Mouse (Mus musculus) thymus, postnatal 10 days (tissue): ENCODE measurements around the gene Apol10a.
"Not testable (repeated sequence)": the region's sequence is repeated elsewhere in the genome, so short reads cannot be mapped to it uniquely, and the experiment has no call there.

Experiments used
- DNase-seq, 2 experiments: peaks; one replicate each; pipeline ENCODE4 v3.0.0; 2021; ENCODE audit warnings: low spot score in 2 of 2

The Apol10a gene

DNA sequence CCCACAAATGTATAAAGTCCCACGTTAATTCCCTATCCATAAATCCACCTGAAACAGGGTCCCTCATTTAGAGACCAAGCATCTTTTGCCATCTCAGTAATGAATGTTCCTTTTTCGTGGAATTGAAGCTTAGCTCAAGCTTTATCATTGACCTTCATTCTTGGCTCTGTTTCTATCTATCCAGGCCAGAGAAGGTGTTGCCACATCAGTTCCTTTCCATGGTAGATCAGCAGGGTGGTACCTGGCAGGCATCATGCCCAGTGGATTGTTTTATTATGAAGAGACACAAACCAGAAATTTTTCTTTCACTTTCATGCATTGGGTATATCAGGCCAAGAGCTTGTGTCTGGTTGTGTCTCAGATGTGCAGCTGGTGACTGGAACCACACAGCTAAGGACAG lies at the start of gene Apol10a:
Gene Apol10a (plus strand): TSS at position 355 of the 400 bp plus-strand sequence.
- not testable (repeated sequence) for DNase-seq

DNA sequence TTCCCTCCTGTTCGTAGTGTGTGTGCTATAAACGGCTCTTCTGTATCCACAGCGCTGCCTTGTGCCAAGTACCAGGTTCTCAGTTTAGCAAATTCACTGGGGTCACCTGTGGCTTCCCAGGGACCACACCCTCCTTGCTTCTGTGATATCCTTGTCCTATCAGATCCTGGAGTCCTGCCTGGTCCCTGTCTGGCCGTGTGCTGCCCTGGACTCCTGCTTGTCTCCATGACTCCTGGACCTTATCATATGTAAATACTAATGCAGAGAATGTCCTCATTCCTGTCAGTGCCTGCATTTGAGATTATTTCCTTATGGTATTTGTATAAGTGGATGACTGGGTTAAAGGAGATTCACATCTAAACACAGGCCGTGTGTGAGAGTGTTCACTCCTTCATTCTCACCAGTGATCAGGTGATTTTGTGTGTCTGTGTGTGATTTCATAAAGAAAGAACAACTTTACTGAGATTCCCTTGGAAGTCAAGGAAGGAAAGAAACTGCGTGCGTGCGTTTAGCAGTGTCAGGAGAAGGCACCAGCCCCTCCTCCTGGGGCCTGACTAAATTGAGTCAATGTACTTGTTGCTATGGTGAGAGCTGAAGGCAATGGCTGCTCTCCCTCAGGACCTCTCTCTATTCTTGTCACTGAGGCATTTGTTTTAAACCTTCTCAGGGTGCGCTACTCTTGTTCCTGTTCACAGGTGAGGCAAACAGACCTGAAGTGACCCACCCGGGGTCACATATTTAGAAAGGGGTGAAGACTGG lies 48.0 kb upstream of the Apol10a start:
- DNase-seq, result not testable (repeated sequence)

DNA sequence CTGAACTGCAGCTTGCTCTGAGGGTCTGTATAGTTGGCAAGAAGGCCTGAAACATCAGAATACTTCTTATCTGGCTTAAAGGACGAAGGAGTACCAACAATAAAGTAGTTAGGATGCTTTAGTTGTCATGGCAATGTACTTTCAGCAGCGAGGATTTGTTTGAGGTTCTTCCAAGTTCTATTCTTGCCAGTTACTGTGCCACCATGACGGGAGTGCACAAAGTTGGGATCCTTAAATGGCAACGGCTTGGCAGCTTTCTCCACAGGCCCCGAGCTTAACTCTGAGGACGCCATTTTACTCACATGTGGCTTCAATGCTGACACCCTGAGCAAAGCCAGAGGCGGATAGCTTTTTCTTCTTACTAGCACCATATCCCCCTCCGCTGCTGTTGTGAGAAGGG lies 32.1 kb upstream of the Apol10a start:
- DNase-seq, result not testable (repeated sequence)

DNA sequence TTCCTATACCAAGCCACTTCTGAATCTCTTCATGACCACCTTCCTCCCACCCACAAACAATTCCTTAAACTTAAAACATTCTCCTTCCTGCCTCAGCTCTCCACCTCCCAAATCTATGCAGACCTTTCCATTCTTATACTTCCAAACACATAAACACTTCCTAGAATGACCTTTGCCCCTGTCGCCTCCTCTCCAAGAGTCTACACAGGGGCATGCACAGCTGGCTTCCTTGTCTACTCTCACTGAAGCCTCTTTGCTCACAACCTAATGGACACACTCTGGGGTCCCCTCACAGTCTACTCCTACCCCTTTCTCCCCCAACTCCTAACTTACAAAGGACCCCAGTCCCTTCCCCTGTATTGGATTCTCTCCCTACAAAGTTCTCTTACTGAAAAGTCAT lies 31.2 kb upstream of the Apol10a start:
- not testable (repeated sequence) for DNase-seq

DNA sequence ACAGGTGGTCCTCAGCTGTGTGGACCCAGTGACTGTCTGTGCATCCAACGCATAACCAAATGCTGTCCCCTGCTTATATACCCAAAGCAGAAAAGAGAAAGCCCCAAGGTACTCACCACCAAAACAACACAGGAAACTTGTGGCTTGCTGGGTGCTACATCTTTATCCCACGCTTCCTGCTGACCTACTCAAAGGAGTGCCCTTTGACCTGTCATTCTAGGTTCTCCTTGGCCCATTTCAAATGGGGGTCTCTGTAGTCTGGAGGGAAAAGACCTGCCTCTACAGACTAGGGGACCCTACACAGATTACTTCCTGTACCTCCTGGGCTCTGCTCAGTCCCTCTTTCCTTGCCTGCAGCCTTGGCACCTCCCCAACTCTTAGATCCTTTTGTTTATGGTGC lies 29.5 kb upstream of the Apol10a start, which contains the start of gene Apol7b:
Gene Apol7b (minus strand): TSS at position 101 of the 400 bp plus-strand sequence.
- DNase-seq, result not testable (repeated sequence)

DNA sequence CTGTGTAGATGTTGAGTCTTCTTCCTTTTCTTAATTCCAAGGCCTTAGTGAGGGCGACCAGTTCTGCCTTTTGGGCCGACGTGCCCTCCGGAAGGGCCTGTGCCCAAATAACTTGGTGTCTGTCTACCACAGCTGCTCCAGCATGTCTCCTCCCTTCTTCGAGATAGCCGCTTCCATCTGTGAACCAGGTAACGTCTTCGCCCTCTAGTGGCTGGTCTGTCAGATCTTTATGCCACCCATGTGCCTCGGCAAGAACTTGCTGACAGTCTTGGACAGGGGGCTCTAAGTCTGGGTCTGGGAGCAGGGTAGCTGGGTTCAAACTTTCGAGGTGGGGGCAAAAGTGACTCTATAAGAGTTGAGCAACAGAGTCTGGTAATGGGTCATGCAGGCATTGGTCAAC lies 26.9 kb upstream of the Apol10a start:
- DNase-seq, result peak; percentile 5 to 8

DNA sequence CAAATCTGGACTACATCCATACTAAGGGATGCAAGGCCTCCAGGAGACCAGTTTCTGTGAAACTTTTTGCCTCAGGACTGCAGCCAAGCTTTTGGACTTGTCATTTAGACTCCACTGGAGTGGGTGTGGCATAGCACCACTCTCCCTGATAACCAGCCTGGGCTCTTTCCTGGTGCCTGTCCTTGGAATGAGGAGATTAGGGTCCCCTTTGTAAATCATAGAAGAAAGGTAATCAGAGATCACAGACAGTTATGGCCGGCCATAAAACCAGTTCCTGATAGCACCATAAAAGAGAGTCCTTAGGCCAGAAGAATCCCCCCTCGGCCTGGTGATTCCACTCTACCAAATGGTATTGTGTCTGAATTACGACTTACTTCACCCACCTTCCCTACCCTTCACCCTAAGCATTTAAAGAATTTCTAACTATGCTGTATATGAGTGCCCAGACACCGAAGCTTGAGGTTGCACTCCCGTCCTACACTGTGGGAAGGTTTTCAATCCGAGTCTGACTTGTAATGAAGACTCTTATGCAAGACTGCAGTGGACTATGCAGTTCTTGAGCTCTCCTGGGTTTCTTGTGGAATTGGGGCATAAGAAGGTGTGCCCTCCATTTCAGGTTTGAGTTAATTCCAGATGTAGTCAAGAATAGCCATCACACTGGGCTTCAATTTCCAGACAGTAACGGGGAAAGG lies 2.0 kb upstream of the Apol10a start:
- DNase-seq, result not testable (repeated sequence)

DNA sequence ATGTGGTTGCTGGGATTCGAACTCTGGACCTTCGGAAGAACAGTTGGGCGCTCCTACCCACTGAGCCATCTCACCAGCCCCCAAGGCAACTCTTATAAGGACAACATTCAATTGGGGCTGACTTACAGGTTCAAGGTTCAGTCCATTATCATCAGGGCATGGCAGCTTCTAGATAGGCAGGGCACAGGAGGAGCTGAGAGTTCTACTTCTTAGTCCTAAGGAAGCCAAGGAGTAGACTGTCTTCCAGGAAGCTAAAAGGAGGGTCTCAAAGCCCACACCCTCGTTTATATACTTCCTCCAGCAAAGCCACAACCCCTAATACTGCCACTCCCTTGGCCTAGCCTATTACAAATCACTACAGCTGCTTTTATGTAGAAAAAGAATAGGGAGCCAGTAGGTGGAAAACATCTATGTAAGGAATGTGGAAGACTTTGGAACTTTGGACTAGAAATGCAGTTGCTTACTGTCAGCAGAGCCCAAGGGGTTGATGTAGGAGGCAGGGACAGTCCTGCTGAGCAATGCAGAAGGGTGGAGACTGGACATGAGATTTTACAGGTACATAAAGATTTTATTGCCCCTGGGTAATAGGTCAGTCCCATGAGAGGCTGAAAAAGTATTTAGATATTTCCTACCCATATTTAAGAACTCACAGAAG lies 5.4 kb downstream of the Apol10a start:
- no peak for DNase-seq

DNA sequence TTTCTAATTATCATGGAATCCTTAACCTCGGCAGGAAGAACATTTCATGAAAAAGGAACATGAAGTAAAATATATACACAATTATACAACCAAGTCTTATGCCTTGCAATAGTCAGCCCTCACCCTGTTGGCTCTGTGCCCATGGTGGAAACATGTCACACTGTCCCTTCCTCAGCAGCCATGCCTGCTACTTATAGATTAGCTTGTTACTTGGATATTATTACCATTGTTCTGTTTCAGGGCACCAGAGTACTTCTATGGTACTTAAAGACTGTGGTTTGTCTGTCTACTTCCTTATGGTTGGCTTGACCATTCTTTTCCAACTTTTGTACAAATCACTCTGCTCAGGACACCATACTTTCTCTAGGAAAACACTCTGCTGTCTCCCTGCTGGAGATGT lies 16.3 kb downstream of the Apol10a start:
- DNase-seq, result not testable (repeated sequence)

DNA sequence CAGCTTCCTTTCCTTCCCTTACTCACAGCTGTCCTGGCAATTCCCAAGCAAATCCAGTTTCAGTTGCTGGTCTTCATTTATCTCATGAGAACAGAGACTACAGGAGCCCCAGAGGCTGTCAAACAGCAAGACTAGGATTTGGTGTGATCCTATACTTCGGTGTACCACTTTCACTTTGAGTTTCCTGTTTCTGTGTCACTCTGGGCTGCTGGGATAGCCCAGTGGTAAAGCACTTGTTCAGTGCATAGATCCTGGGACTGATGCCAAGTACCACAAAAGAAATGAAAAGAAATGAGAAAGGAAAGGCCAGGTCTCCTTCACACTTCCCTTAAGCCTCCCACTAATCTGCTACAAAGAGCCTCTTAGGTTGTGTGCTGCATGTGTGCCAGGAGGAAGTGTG lies 17.8 kb downstream of the Apol10a start:
- DNase-seq, result not testable (repeated sequence)

DNA sequence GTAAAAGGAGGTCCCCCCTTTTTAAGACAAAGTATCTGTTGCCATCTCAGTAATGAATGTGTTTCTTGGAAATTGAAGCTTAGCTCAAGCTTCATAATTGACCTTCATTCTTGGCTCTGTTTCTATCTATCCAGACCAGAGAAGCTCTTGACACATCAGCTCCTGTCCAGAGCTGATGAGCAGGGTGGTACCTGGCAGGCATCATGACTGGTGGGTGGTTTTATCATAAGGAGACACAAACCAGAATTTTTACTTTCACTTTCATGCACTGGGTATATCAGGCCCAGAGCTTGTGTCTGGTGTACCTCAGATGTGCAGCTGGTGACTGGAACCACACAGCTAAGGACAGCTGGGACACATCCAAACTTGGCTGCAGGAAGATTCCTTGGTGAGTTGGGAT lies 31.1 kb downstream of the Apol10a start, which contains the start of gene Apol11a:
Gene Apol11a (plus strand): TSS at position 306 of the 400 bp plus-strand sequence.
- DNase-seq, result not testable (repeated sequence)

DNA sequence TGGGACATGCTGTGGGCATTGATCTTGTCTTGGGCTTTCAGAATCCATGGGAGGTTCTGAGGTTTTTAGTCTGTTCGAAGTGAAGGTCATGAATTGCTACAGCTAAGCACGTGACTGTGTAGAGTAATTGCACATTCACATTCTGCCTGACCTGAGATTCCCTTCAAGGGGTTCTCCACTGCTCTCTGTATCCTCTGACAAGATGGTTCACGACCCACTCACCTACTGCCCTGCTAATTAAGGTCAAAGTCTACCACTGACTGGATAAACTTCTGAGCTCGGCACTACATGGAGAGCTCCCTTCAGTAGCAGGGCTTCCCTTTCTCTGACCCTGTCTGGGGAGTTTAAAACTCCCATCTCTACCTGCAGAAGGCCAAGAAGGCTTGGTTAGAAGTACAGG lies 43.7 kb downstream of the Apol10a start:
- DNase-seq, result not testable (repeated sequence)

DNA sequence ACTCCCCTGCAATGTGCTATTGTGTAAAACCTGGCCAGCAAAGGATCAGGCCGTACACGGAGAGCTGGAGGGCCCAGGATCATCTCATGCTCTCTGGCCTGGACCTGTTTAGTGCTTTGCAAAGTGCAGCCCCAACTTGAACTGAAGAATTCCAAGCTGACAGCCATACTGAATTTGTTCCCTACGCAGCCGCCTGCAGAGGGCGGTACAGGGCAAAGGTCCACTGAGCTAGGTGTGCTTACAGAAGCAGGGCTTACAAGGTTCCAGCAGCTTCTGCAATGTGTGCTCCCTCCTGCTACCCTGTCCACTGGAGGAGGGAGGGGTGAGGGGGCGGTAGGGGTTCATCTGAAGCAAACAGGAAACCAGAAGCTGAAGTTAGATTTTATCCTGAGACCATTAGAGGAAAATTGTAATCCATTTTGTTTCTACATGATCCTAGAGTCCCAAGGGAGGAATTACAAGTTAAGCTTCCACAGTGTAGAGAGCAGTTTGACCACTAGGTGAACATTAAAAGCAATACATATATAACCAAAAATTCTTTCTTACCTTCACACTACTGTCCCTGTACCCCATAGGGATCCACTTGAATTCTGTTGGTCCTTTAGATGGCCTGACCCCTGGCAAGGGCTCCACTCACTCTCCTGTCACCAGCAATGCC lies 46.5 kb downstream of the Apol10a start:
- DNase-seq, result peak in 1 of 2 experiments; percentile 40

DNA sequence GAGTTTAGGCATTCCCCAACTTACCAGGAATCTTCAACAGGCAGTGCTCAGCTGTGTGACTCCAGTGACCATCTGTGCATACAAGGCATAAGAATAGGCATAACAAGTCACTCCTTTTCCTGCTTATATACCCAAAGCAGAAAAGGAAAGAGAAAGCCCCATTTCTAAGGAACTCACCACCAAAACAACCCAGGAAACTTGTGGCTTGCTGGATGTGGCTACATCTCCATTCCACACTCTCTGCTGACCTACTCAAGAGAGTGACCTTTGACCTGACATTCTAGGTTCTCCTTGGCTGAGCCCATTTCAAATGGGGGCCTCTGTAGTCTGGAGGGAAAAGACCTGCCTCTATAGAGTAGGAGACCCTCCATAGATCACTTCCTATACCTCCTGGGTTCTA lies 56.4 kb downstream of the Apol10a start, which contains the start of gene Apol7c:
Gene Apol7c (minus strand): TSS at position 101 of the 400 bp plus-strand sequence.
- DNase-seq, result no peak

DNA sequence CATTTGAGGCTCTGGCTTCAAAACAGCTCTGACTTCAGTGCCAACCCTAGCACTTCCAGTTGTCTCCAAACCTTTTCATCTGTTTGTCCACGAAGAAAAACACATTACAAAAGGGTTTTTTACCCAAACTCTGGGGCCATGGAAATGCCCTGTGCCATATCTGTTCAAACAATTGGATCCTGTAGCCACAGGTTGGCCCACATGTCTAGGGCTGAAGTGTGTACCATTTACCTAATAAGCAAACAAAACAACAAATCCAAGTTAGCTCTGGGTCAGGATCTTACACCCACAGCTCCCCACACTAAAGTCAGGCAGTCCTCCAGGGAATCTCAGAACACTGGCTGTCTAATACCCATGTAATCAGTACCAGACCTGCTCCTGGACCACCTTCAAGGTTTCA lies 62.4 kb downstream of the Apol10a start:
- DNase-seq, result not testable (repeated sequence)
